Mouse (Mus musculus) NIH3T3 (cell line): ENCODE measurements at regions not wholly inside any gene's neighbourhood (a gene's known extent, or its start where the extent isn't known, plus 50 kb on each side); places are given as distances from the start of the nearest gene placed in this dataset.
A peak's percentile ranks its signal among the peaks of the same experiment; 100 is the strongest.

Experiments used
- DNase-seq: peaks from one replicate; pipeline ENCODE4 v3.0.0-alpha.2; 2012; ENCODE audit warnings: low read depth

DNA sequence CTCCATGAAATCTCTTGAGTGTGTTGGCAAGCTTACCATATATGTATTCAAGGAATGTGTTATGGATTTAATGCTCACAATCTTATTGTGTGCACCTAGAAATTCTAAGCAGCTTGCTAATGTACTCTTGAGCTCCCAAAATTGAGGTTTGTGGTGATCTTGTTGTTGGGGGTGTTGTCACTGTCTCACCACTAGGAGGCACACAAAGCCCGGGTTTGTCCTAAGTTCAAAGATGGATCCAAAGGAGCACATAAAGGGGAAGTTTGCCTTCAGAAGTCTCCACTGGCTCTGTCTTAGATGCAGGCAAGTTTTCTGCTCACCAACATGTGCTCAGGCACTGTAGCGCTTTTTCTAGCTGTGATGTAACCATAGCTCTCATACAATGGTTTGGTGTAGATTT, 151.8 kb downstream of the Mrgpra4 start:
- DNase-seq: no peak

DNA sequence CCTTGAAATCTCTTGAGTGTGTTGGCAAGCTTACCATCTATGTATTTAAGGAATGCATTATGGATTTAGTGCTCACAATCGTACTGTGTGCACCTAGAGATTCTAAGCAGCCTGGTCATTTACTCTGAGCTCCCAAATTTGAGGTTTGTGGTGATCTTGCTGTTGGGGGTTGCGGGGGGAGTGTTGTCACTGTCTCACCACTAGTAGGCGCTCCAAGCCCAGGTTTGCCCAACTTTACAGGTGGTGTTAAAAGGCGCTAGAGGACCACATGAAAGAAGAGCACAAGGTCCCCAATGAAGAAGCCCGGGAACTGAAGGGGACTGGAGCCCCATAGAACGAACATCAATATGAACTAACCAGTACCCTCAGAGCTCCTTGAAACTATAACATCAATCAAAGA, 180.2 kb upstream of the Mrgpra3 start:
- no peak for DNase-seq

DNA sequence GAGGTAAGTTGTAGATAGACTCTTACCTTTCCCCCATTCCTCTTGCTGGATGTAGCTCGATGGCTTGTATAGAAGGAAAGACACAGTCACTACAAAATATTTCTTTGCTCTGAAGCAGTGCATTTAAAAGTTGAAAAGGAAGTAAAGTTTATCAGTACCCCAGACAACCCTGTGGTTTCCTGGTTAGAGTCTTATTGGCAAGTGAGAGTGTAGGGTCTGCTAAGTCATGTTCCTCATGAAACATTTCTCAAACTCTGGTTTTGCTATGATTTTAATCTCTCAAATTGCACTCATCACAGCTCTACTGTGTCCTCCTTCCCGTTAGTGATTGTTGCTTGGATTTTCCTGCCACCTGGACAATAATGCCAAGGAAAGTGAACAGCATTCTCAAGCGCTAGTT, 146.4 kb upstream of the Mrgpra3 start:
- DNase-seq: no peak

DNA sequence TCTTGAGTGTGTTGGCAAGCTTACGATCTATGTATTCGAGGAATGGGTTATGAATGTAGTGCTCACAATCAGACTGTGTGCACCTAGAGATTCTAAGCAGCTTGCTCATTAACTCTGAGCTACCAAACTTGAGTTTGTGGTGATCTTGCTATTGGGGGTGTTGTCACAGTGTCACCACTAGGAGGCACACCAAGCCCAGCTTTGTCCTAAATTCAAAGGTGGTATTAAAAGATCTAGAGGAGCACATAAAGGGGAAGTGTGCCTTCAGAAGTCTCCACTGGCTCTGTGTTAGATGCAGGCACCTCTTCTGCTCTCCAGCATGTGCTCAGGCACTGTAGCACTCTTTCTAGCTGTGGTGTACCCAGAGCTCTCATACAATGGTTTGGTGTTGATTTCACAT, 138.9 kb upstream of the Mrgpra3 start:
- DNase-seq: peak; percentile 8

DNA sequence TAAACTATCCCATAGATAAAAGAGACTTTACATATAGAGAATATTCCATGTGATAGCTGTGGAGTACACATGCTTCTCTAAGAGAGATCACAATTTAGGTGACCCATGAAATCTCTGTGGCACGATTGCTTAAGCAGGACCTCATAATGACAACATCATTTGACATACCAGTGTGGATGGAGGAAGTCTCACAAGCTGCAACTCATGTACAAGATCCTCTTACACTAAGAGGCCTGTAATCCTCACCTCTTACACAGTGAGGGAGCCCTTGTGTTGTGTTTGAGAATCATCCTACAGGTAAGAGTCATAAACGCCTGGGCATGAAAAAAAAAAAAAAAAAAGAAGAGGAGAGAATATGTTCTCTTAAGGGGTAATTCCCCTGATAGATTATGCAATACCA, 89.9 kb upstream of the Mrgpra3 start:
- no peak for DNase-seq

DNA sequence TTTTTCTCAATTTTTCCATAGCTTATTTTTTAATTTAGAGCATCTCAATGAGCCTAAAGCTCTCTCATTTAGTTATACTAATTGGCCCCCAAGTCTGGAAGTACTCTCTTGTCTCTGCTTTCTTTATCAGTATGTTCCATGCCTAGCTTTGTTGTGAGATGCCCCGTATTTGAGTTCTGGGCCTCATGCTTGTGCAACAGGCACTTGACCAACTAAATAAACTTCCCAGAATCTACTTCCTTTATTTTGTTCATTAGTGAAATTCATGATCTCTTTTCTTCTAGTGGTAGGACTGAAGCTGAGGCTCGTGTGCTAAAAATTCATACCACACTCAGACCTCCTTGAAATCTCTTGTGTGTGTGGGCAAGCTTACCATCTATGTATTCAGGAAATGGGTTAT, 75.8 kb upstream of the Mrgpra3 start:
- DNase-seq: no peak
